Mouse (Mus musculus) right cerebral cortex, postnatal 25 days (tissue): ENCODE data around the gene Slc22a26.
"Not testable (repeated sequence)": the region's sequence is repeated elsewhere in the genome, so short reads cannot be mapped to it uniquely, and the experiment has no call there.

ENCODE experiments used
- DNase-seq: peaks from one replicate; pipeline ENCODE4 v3.0.0; 2022

Slc22a26 gene

DNA sequence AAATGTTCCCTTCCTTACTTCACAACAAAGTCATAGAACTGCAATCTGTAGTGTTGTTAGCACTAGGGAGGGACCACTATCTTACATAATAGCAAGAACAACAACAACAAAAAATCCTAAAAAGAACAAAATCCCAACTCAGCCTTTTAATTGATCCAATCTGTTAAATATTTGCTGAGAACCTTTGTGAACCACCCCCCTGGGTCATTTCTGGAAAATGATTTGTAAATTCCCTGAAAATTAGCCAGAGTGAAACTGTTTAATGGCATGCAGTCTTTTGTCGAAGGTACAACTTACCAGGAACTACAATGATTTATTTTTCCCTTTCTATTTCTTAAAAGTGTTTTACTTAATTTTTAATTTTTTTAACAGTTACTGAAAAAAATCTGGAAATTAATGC, at the start of gene Slc22a26:
Slc22a26 (minus strand) TSS at position 97 of the 400 bp plus-strand sequence.
- DNase-seq, result no peak

DNA sequence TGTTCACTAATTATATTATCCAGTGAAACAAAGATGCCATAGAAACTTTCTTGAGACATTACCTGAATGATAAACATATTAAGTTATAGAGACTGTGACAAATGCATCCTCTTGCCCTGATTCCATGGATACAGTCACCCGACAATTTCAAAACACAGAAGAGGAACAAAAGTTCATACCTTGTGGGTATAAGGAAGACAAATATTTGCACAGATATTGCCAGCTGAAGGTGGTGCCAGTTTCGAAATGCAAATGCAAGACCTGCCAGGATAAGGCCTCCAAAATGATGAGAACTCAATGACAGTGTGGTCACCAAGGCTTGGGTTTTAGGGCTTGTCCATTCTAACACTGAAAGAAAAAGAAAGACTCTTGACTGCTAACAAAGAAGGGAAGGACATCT, 27.4 kb upstream of the Slc22a26 start:
- no peak for DNase-seq

DNA sequence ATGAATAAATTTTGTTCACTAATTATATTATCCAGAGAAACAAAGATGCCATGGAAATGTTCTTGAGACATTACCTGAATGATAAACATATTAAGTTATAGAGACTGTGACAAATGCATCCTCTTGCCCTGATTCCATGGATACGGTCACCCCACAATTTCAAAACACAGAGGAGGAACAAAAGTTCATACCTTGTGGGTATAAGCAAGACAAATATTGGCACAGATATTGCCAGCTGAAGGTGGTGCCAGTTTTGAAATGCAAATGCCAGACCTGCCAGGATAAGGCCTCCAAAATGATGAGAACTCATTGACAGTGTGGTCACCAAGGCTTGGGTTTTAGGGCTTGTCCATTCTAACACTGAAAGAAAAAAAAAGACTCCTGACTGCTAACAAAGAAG, 11.9 kb downstream of the Slc22a26 start:
- DNase-seq, result no peak

DNA sequence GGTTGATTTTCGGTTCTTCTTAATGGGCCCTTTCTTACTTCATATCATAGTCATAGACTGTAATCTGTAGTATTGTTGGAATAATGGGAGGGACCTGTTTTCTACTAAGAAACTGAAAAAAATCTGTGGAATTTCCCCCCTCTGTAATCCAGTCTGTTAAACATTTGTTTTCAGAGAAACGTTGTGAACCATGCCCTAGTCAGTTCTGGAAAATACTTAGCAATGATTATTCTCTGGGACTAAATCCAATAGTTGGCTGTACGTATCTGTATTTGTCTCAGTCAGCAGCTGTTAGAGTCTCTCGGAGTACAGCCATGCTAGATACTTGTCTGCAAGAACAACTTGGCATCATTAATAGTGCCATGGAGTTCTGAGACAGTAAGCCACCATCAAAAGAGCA, 27.2 kb downstream of the Slc22a26 start:
- no peak for DNase-seq

DNA sequence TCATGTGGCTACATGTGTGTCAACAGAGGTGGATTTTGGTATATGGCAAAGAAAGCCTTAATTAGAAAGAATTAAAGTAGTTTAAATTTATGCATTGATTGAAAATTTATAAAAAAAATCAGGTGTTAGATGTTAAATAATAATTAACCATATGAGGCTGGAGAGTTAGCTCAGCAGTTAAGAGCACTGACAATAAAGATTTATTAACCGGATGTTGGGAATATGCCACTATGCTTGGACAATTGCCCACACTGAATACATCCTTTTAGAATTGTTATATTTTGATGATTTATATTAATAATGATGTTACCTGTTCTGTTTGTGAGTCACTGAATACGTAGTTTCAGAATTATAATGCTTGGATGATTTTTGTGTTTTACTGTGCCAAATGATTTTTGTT, 36.3 kb downstream of the Slc22a26 start:
- no peak for DNase-seq

DNA sequence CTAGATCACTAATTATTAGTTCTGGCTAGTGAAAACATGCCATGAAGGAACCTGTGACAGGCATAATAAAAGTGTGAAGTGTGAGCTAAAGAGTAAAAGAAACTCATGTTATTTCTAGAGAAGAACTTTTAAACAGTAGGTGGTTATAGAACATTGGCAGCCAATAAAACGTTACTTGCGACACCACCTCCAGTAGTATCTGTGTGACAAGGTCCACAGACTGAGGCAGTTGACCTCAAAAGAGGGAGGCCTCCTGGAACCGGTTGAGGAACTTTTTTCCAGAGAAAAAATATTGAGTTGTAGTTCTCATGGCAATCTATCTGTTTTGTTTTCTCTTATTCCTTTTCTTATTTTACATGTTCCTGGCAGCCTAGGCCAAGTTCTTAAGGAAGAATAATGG, 36.9 kb downstream of the Slc22a26 start:
- no peak for DNase-seq

DNA sequence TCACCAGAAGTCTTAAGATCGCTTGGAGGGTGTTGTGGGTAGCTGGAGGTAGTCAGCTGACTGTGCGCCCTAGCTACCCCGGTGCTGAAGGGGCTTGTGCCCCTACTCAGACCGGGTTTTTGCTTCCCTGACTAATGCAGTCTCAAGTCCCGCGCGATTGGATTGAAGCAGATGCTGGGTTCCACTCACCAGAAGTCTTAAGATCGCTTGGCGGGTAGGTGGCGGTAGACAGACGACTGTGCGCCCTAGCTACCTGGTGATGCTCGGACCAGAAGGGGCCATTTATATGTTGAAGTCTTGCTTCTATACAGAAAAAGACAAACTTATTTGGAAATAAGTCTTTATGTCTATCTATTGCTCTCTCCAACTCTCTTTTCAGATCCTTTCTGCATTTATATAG, 49.1 kb downstream of the Slc22a26 start:
- not testable (repeated sequence) for DNase-seq
